17 mouse cellular contexts compared by ENCODE assay signal in the genomic region with DNA sequence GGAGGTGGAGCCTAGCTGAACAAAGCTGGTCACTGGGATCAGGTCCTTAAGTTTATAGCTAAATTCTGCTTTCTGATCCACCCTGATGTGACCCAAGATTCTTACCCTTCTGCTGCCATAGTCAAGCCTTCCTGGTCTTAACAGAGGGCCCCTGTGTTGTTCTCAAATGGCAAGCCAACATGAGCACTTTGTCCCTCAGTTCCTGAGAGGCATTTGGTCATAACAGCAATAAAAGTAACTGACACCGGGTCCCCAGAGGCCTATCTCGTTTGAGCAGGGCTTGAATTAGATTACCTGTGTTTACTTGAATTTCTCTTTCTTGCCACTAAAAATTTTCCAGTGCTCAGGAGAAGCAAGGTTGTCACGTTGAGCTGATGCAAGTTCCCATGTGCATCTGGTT. TPM values are rescaled to one million over a fixed set of nuclear protein-coding genes. Genes with fewer than 3 reads are reported as not detected.
"Had no signal": no experiment of that assay in that cellular context is flagged by ENCODE, and none has a peak within 500 bp of the region (broad histone marks: within the 10 kb centered on the region; RNA-seq: fewer than 3 reads in every experiment).

No protein-coding gene starts in this region.

- H3K4me2 ChIP-seq: lung, embryonic 14.5 days; midbrain, embryonic 11.5 days; midbrain, embryonic 13.5 days; midbrain, embryonic 15.5 days; neural tube, embryonic 12.5 days; stomach, embryonic 15.5 days had no signal

- H3K9ac ChIP-seq: lung, embryonic 14.5 days; midbrain, embryonic 13.5 days; midbrain, embryonic 15.5 days; neural tube, embryonic 12.5 days; stomach, embryonic 15.5 days had no signal

- ATAC-seq: midbrain, embryonic 13.5 days; midbrain, embryonic 15.5 days had no signal

- H3K9me3 ChIP-seq: midbrain, embryonic 13.5 days; midbrain, embryonic 15.5 days; neural tube, embryonic 12.5 days; stomach, embryonic 15.5 days had no signal

- DNase-seq: lung, adult 18-20 months; lung, embryonic 14.5 days; lung, postnatal 10 days; lung, postnatal 36 days; retina, postnatal 1 day; right cerebral cortex, adult 18-20 months; thymus, adult 2 months; thymus, postnatal 25 days; thymus, postnatal 4 days had no signal

- H3K27ac ChIP-seq: macrophage; midbrain, embryonic 13.5 days; midbrain, embryonic 15.5 days; neural tube, embryonic 12.5 days; stomach, embryonic 15.5 days; stomach, postnatal 0 days had no signal

- H3K4me1 ChIP-seq: stomach, embryonic 15.5 days had no signal

- H3K36me3 ChIP-seq: midbrain, embryonic 13.5 days; midbrain, embryonic 15.5 days; neural tube, embryonic 12.5 days; stomach, embryonic 15.5 days had no signal

- H3K4me3 ChIP-seq: megakaryocyte, embryonic 14.5 days; midbrain, embryonic 13.5 days; midbrain, embryonic 15.5 days; neural tube, embryonic 12.5 days; stomach, embryonic 15.5 days had no signal

- H3K27me3 ChIP-seq: midbrain, embryonic 13.5 days; midbrain, embryonic 15.5 days; neural tube, embryonic 12.5 days; stomach, embryonic 15.5 days had no signal

RNA-seq across cellular contexts. Expression of gene Amer2, which starts 51.1 kb away (rescaled TPM):
- polyA plus RNA-seq: macrophage had no signal
